18 mouse cellular contexts compared by ENCODE assay signal in genomic region chr8:105850014-105850413, GRCm38 (mm10). TPM values are rescaled to one million over a fixed set of nuclear protein-coding genes. Genes with fewer than 3 reads are reported as not detected.
DNase-seq lines count a peak whose midpoint lies in the region; ATAC-seq and TF ChIP-seq lines count a peak whose summit lies in the region.
"Had no signal": no experiment of that assay in that cellular context is flagged by ENCODE, and none has a peak within 500 bp of the region (broad histone marks: within the 10 kb centered on the region; RNA-seq: fewer than 3 reads in every experiment).

No protein-coding gene starts in this region.

- 73% methylated on average over 4 of the region's 4 CpGs for WGBS in heart, embryonic 13.5 days
- WGBS in heart, adult 2 months = 40% methylated on average over 4 of the region's 4 CpGs
- 83% methylated on average over 4 of the region's 4 CpGs for WGBS in midbrain, embryonic 14.5 days
- 83% methylated on average over 4 of the region's 4 CpGs for WGBS in midbrain, embryonic 15.5 days
- WGBS in hindbrain, embryonic 15.5 days = 86% methylated on average over 4 of the region's 4 CpGs
- WGBS in neural tube, embryonic 13.5 days = 75% methylated on average over 4 of the region's 4 CpGs

- H3K36me3 ChIP-seq in heart, embryonic 13.5 days = peaks cover 45% of the 10 kb centered on the region
- H3K36me3 ChIP-seq in heart, adult 2 months (ENCODE audit: control insufficient read depth, insufficient read depth, low read length) = no peaks in the 10 kb centered on the region
- H3K36me3 ChIP-seq in midbrain, embryonic 14.5 days (ENCODE audit: control insufficient read depth, insufficient read depth, low read length) = peaks cover 47% of the 10 kb centered on the region
- H3K36me3 ChIP-seq in midbrain, embryonic 15.5 days (replicated peaks) = peaks cover 27% of the 10 kb centered on the region
- H3K36me3 ChIP-seq in hindbrain, embryonic 15.5 days = peaks cover 38% of the 10 kb centered on the region
- H3K36me3 ChIP-seq in neural tube, embryonic 13.5 days = peaks cover 46% of the 10 kb centered on the region

- no peaks in the 10 kb centered on the region for H3K27me3 ChIP-seq in heart, embryonic 13.5 days (replicated peaks)
- no peaks in the 10 kb centered on the region for H3K27me3 ChIP-seq in heart, adult 2 months (ENCODE audit: control insufficient read depth, insufficient read depth, low read length)
- no peaks in the 10 kb centered on the region for H3K27me3 ChIP-seq in midbrain, embryonic 14.5 days (ENCODE audit: control insufficient read depth, insufficient read depth, low read length)
- H3K27me3 ChIP-seq in midbrain, embryonic 15.5 days (replicated peaks) = no peaks in the 10 kb centered on the region
- no peaks in the 10 kb centered on the region for H3K27me3 ChIP-seq in hindbrain, embryonic 15.5 days
- H3K27me3 ChIP-seq in neural tube, embryonic 13.5 days = no peaks in the 10 kb centered on the region

- intact Hi-C loops in heart, adult 2 months (cut with DNase I) = loop anchor here (5.0 kb wide), 3 partner anchors 82 to 162 kb away; partner anchors contain the start of genes Ctrl and Ddx28

- H3K9ac ChIP-seq in heart, embryonic 13.5 days = no peak overlapping the region
- H3K9ac ChIP-seq in heart, adult 2 months (ENCODE audit: low read depth, low read length) = no peak overlapping the region
- H3K9ac ChIP-seq in midbrain, embryonic 14.5 days (replicated peaks; ENCODE audit: low read length) = no peak overlapping the region
- no peak overlapping the region for H3K9ac ChIP-seq in midbrain, embryonic 15.5 days
- no peak overlapping the region for H3K9ac ChIP-seq in hindbrain, embryonic 15.5 days
- H3K9ac ChIP-seq in neural tube, embryonic 13.5 days = peak overlapping the region; percentile 0; the same call in 1 of the 2 replicates

- no peaks in the 10 kb centered on the region for H3K79me2 ChIP-seq in heart, adult 2 months (replicated peaks; ENCODE audit: control insufficient read depth, insufficient read depth, low read length)

- TF ChIP-seq CTCF in heart, adult 2 months (IDR thresholded peaks at IDR 0.05) = no peak

- H3K4me1 ChIP-seq in heart, embryonic 13.5 days = peaks cover 21% of the 10 kb centered on the region
- H3K4me1 ChIP-seq in heart, adult 2 months (ENCODE audit: control insufficient read depth, insufficient read depth, low read length) = peaks cover 3% of the 10 kb centered on the region; the same call in 1 of the 2 replicates
- H3K4me1 ChIP-seq in midbrain, embryonic 14.5 days (ENCODE audit: control insufficient read depth, insufficient read depth, low read length) = peaks cover 8% of the 10 kb centered on the region
- peaks cover 10% of the 10 kb centered on the region for H3K4me1 ChIP-seq in midbrain, embryonic 15.5 days
- H3K4me1 ChIP-seq in hindbrain, embryonic 15.5 days (replicated peaks) = peaks cover 17% of the 10 kb centered on the region
- H3K4me1 ChIP-seq in neural tube, embryonic 13.5 days (replicated peaks) = peaks cover 12% of the 10 kb centered on the region

- no peak overlapping the region for H3K27ac ChIP-seq in heart, embryonic 13.5 days (replicated peaks)
- no peak overlapping the region for H3K27ac ChIP-seq in heart, adult 2 months
- H3K27ac ChIP-seq in midbrain, embryonic 14.5 days (replicated peaks; ENCODE audit: low read depth, low read length) = no peak overlapping the region
- H3K27ac ChIP-seq in midbrain, embryonic 15.5 days = no peak overlapping the region
- no peak overlapping the region for H3K27ac ChIP-seq in hindbrain, embryonic 15.5 days (replicated peaks)
- no peak overlapping the region for H3K27ac ChIP-seq in neural tube, embryonic 13.5 days (replicated peaks)
- H3K27ac ChIP-seq: macrophage had no signal

- H3K9me3 ChIP-seq in heart, embryonic 13.5 days = no peaks in the 10 kb centered on the region
- no peaks in the 10 kb centered on the region for H3K9me3 ChIP-seq in midbrain, embryonic 14.5 days (ENCODE audit: control insufficient read depth, low read length)
- no peaks in the 10 kb centered on the region for H3K9me3 ChIP-seq in midbrain, embryonic 15.5 days
- H3K9me3 ChIP-seq in hindbrain, embryonic 15.5 days = no peaks in the 10 kb centered on the region
- no peaks in the 10 kb centered on the region for H3K9me3 ChIP-seq in neural tube, embryonic 13.5 days

- H3K4me2 ChIP-seq in heart, embryonic 13.5 days = peak overlapping the region; percentile 83
- peak overlapping the region; percentile 58; the same call in 1 of the 2 replicates for H3K4me2 ChIP-seq in midbrain, embryonic 14.5 days (ENCODE audit: low read length)
- no peak overlapping the region for H3K4me2 ChIP-seq in midbrain, embryonic 15.5 days
- H3K4me2 ChIP-seq in hindbrain, embryonic 15.5 days = 0 out of 2 replicates have a peak overlapping the region, but pooled peaks have one; percentile 41
- H3K4me2 ChIP-seq in neural tube, embryonic 13.5 days = peak overlapping the region; percentile 41; the same call in 1 of the 2 replicates

- no peak for TF ChIP-seq POLR2A in heart, adult 2 months (IDR thresholded peaks at IDR 0.05; ENCODE audit: insufficient read depth, low read depth, low read length)

- ATAC-seq in heart, embryonic 13.5 days (ENCODE audit: extremely low read depth, insufficient number of reproducible peaks, low FRiP score, low TSS enrichment) = no peak
- no peak for ATAC-seq in midbrain, embryonic 14.5 days (ENCODE audit: low FRiP score, low TSS enrichment)
- no peak for ATAC-seq in midbrain, embryonic 15.5 days (replicated peaks)
- ATAC-seq in hindbrain, embryonic 15.5 days (ENCODE audit: low FRiP score, low read depth) = no peak
- no peak for ATAC-seq in neural tube, embryonic 13.5 days (ENCODE audit: low read depth)
- ATAC-seq: activated CD4-positive, CD25-positive, alpha-beta regulatory T cell, adult 4 months had no signal

- no peak for DNase-seq in heart, adult 2 months
- DNase-seq in midbrain, embryonic 14.5 days = no peak
- no peak for DNase-seq in retina, embryonic 14.5 days (ENCODE audit: low spot score)
- no peak for DNase-seq in right cerebral cortex, postnatal 36 days (ENCODE audit: low spot score in 2 of 2)
- DNase-seq: adrenal gland, postnatal 36 days; heart, postnatal 4 days; kidney, adult 18-20 months had no signal

- TF ChIP-seq EP300 in heart, adult 2 months (IDR thresholded peaks at IDR 0.05; ENCODE audit: insufficient read depth, low read depth, low read length) = no peak

- H3K4me3 ChIP-seq in heart, embryonic 13.5 days = peak overlapping the region; percentile 36; the same call in 1 of the 2 replicates
- no peak overlapping the region for H3K4me3 ChIP-seq in heart, adult 2 months
- no peak overlapping the region for H3K4me3 ChIP-seq in midbrain, embryonic 14.5 days (replicated peaks; ENCODE audit: low read depth, low read length)
- H3K4me3 ChIP-seq in midbrain, embryonic 15.5 days = no peak overlapping the region
- H3K4me3 ChIP-seq in hindbrain, embryonic 15.5 days = no peak overlapping the region
- H3K4me3 ChIP-seq in neural tube, embryonic 13.5 days = no peak overlapping the region

RNA-seq across cellular contexts. Expression of gene Cenpt, which starts 3.1 kb away (rescaled TPM):
- 37.1 and 40.5 TPM in 2 replicates for polyA plus RNA-seq in heart, embryonic 13.5 days (2015; fragmentation: Nextera tagmentation; extraction: Ambion mirVana)
- 1 to 10 TPM; 2.3 to 2.7 TPM for total RNA-seq in heart, adult 2 months (2021)
- 6.0 and 6.4 TPM in 2 replicates for polyA plus RNA-seq in heart, adult 2 months (2012; rRNA removed)
- 46.7 and 55.7 TPM in 2 replicates for polyA plus RNA-seq in midbrain, embryonic 14.5 days (2014; fragmentation: Nextera tagmentation; extraction: Ambion mirVana)
- polyA plus RNA-seq in midbrain, embryonic 15.5 days (2015; fragmentation: Nextera tagmentation; extraction: Ambion mirVana) = 55.2 and 58.7 TPM in 2 replicates
- 52.2 and 56.9 TPM in 2 replicates for polyA plus RNA-seq in hindbrain, embryonic 15.5 days (2015; fragmentation: Nextera tagmentation; extraction: Ambion mirVana)
- 52.7 and 63.8 TPM in 2 replicates for polyA plus RNA-seq in neural tube, embryonic 13.5 days (2015; fragmentation: Nextera tagmentation; extraction: Ambion mirVana)

RNA-seq across cellular contexts. Expression of gene Thap11, which starts 4.9 kb away (rescaled TPM):
- polyA plus RNA-seq in heart, embryonic 13.5 days (2015; fragmentation: Nextera tagmentation; extraction: Ambion mirVana) = 44.8 and 47.1 TPM in 2 replicates
- 10 to 100 TPM; 26.8 to 30.1 TPM for total RNA-seq in heart, adult 2 months (2021)
- 33.0 and 42.2 TPM in 2 replicates for polyA plus RNA-seq in heart, adult 2 months (2012; rRNA removed)
- polyA plus RNA-seq in midbrain, embryonic 14.5 days (2014; fragmentation: Nextera tagmentation; extraction: Ambion mirVana) = 49.8 and 51.5 TPM in 2 replicates
- 56.2 and 58.6 TPM in 2 replicates for polyA plus RNA-seq in midbrain, embryonic 15.5 days (2015; fragmentation: Nextera tagmentation; extraction: Ambion mirVana)
- 54.9 and 56.3 TPM in 2 replicates for polyA plus RNA-seq in hindbrain, embryonic 15.5 days (2015; fragmentation: Nextera tagmentation; extraction: Ambion mirVana)
- 61.4 and 64.1 TPM in 2 replicates for polyA plus RNA-seq in neural tube, embryonic 13.5 days (2015; fragmentation: Nextera tagmentation; extraction: Ambion mirVana)

RNA-seq across cellular contexts. Expression of gene Nutf2, which starts 10.4 kb away (rescaled TPM):
- 177 and 212 TPM in 2 replicates for polyA plus RNA-seq in heart, embryonic 13.5 days (2015; fragmentation: Nextera tagmentation; extraction: Ambion mirVana)
- total RNA-seq in heart, adult 2 months (2021) = 10 to 100 TPM; 35.5 to 39.8 TPM
- polyA plus RNA-seq in heart, adult 2 months (2012; rRNA removed) = 56.1 and 67.7 TPM in 2 replicates
- 217 and 221 TPM in 2 replicates for polyA plus RNA-seq in midbrain, embryonic 14.5 days (2014; fragmentation: Nextera tagmentation; extraction: Ambion mirVana)
- polyA plus RNA-seq in midbrain, embryonic 15.5 days (2015; fragmentation: Nextera tagmentation; extraction: Ambion mirVana) = 148 and 152 TPM in 2 replicates
- polyA plus RNA-seq in hindbrain, embryonic 15.5 days (2015; fragmentation: Nextera tagmentation; extraction: Ambion mirVana) = 150 and 157 TPM in 2 replicates
- polyA plus RNA-seq in neural tube, embryonic 13.5 days (2015; fragmentation: Nextera tagmentation; extraction: Ambion mirVana) = 198 and 201 TPM in 2 replicates

RNA-seq across cellular contexts. Expression of gene Tsnaxip1, which starts 22.5 kb away (rescaled TPM):
- polyA plus RNA-seq in heart, embryonic 13.5 days (2015; fragmentation: Nextera tagmentation; extraction: Ambion mirVana) = 0.19 TPM in 1 of 2 replicates, not detected in the other
- not detected for total RNA-seq in heart, adult 2 months (2021)
- 0.20 TPM in 1 of 2 replicates, not detected in the other for polyA plus RNA-seq in heart, adult 2 months (2012; rRNA removed)
- 0.24 and 0.32 TPM in 2 replicates for polyA plus RNA-seq in midbrain, embryonic 14.5 days (2014; fragmentation: Nextera tagmentation; extraction: Ambion mirVana)
- 0.64 and 1.0 TPM in 2 replicates for polyA plus RNA-seq in midbrain, embryonic 15.5 days (2015; fragmentation: Nextera tagmentation; extraction: Ambion mirVana)
- polyA plus RNA-seq in hindbrain, embryonic 15.5 days (2015; fragmentation: Nextera tagmentation; extraction: Ambion mirVana) = 0.62 and 1.1 TPM in 2 replicates
- 0.46 and 0.54 TPM in 2 replicates for polyA plus RNA-seq in neural tube, embryonic 13.5 days (2015; fragmentation: Nextera tagmentation; extraction: Ambion mirVana)
- total RNA-seq: adrenal gland, postnatal 36 days; gastrocnemius, adult 18-20 months; heart, adult 8-10 months; heart, postnatal 4 days; monocyte, adult 5-6 weeks had no signal
- polyA plus RNA-seq: activated CD4-positive, CD25-positive, alpha-beta regulatory T cell, adult 4 months; large intestine, adult 2 months; macrophage; small intestine, adult 2 months had no signal

RNA-seq across cellular contexts. Expression of gene Ranbp10, which starts 22.9 kb away (rescaled TPM):
- polyA plus RNA-seq in heart, embryonic 13.5 days (2015; fragmentation: Nextera tagmentation; extraction: Ambion mirVana) = 9.2 and 9.8 TPM in 2 replicates
- 10 to 100 TPM; 18.0 to 18.5 TPM for total RNA-seq in heart, adult 2 months (2021)
- polyA plus RNA-seq in heart, adult 2 months (2012; rRNA removed) = 20.0 and 22.3 TPM in 2 replicates
- polyA plus RNA-seq in midbrain, embryonic 14.5 days (2014; fragmentation: Nextera tagmentation; extraction: Ambion mirVana) = 12.3 and 12.5 TPM in 2 replicates
- polyA plus RNA-seq in midbrain, embryonic 15.5 days (2015; fragmentation: Nextera tagmentation; extraction: Ambion mirVana) = 11.8 and 13.6 TPM in 2 replicates
- 10.7 and 11.7 TPM in 2 replicates for polyA plus RNA-seq in hindbrain, embryonic 15.5 days (2015; fragmentation: Nextera tagmentation; extraction: Ambion mirVana)
- 11.6 and 13.0 TPM in 2 replicates for polyA plus RNA-seq in neural tube, embryonic 13.5 days (2015; fragmentation: Nextera tagmentation; extraction: Ambion mirVana)
